Mouse (Mus musculus) cerebellum, adult 11-12 months (tissue): ENCODE measurements around the gene Ccna2.

Experiments used
- DNase-seq: peaks from one replicate; pipeline ENCODE4 v3.0.0; 2022

The Ccna2 gene

GRCm38 (mm10) chr3:36532738-36533137 lies 39.2 kb downstream of the Ccna2 start:
- DNase-seq = no peak

- no peak for DNase-seq
Measured at GRCm38 (mm10) chr3:36531979-36532542, 39.9 kb downstream of the Ccna2 start.

- DNase-seq = no peak
Measured at GRCm38 (mm10) chr3:36531242-36531641, 40.7 kb downstream of the Ccna2 start.

GRCm38 (mm10) chr3:36530781-36531180 lies 41.2 kb downstream of the Ccna2 start:
- DNase-seq = no peak

GRCm38 (mm10) chr3:36530345-36530744 lies 41.6 kb downstream of the Ccna2 start:
- DNase-seq = no peak

- DNase-seq = no peak
Measured at GRCm38 (mm10) chr3:36524466-36524865, 47.5 kb downstream of the Ccna2 start.

GRCm38 (mm10) chr3:36522137-36522536 lies 49.8 kb downstream of the Ccna2 start:
- DNase-seq = no peak

- DNase-seq = no peak
Measured at GRCm38 (mm10) chr3:36521073-36522060, 50.6 kb downstream of the Ccna2 start, which contains the start of gene Gm11549. TSS of gene Gm11549 (minus strand) at chr3:36521813.

GRCm38 (mm10) chr3:36516196-36516595 lies 55.8 kb downstream of the Ccna2 start:
- no peak for DNase-seq
